Mouse (Mus musculus): ENCODE measurements around the gene Rtkn2.

Gene Rtkn2

GRCm38 (mm10) chr10:67979401-67980157 lies at the start of gene Rtkn2:
Gene Rtkn2 (plus strand): TSS chr10:67979570.
- DNase-seq: peak; percentile 97

GRCm38 (mm10) chr10:67931328-67931727 lies 48.0 kb upstream of the Rtkn2 start:
- no peak for DNase-seq

DNA sequence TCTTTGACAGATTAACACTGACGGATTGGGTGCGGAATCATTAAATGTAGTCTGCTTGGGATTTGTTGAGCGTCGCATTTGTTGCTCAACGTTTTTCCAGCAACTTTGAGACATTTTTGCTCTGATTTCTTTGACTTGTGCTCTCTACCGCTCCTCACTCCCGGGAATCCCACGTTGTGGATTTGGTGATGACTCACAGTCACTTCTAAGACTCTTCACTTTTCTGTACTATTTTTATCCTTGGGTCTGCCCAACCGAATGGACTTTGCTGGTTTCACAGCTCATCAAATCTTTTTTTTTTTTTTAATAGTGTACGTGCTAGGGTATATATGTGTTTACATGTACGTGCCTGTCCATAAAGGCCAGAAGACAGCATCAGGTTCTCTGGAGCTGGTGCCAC lies 46.6 kb upstream of the Rtkn2 start:
- DNase-seq: no peak

DNA sequence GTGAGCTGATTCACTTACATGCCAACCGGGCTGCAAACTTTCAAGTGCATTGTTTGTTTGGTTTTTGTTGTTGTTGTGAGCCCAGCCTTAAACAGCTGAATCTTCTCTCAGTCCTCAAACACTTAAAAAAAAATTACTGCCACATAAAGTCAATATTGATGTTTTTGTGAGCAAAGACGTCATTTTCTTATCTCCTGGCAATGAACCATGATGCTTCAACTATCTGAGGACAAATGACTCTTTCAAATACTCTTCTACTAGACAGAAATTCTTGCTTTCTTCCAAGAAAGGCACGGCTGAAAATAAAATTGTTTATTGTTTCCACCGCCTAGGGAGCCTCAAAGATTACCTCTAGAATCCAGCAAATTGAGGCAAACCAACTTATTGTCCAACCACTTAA lies 42.4 kb upstream of the Rtkn2 start:
- DNase-seq: no peak

- DNase-seq: no peak
Measured at GRCm38 (mm10) chr10:67937775-67938174, 41.6 kb upstream of the Rtkn2 start.

- no peak for DNase-seq
Measured at GRCm38 (mm10) chr10:67939546-67939945, 39.8 kb upstream of the Rtkn2 start.

DNA sequence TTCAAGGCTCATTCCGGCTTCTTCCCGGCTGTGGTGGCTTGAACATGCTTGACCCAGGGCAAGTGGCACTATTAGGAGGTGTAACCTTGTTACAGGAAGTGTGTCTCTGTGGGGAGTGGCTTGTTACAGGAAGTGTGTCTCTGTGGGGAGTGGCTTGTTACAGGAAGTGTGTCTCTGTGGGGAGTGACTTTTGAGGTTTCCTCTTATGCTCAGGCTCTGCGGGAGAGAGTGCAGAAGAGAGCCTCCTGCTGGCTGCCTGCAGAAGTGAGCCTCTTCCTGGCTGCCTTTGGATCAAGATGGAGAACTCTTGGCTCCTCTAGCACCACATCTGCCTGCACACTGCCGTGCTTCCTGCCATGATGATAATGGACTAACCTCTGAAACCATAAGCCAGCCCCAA lies 35.9 kb upstream of the Rtkn2 start:
- no peak for DNase-seq

GRCm38 (mm10) chr10:67950059-67950748 lies 29.2 kb upstream of the Rtkn2 start:
- DNase-seq: no peak

GRCm38 (mm10) chr10:67951690-67952089 lies 27.7 kb upstream of the Rtkn2 start:
- no peak for DNase-seq

DNA sequence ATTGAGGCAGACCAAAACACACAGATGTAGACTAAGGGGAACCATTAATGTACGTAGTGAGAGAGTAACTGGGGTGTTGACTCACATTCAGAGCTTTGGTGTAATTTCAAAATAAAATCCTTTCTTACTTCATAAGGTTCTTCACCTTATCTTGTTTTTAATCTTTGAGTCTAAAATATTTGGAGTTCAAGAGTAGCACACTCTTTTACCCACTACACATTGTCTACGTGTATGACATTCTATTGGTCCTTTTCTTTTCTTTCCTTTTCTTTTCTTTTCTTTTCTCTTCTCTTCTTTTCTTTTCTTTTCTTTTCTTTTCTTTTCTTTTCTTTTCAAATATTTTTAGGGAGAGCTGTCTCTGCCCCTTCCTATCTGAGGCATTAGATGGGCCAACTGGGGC lies 23.4 kb upstream of the Rtkn2 start:
- no peak for DNase-seq

- DNase-seq: no peak
Measured at GRCm38 (mm10) chr10:67959982-67960381, 19.4 kb upstream of the Rtkn2 start.

DNA sequence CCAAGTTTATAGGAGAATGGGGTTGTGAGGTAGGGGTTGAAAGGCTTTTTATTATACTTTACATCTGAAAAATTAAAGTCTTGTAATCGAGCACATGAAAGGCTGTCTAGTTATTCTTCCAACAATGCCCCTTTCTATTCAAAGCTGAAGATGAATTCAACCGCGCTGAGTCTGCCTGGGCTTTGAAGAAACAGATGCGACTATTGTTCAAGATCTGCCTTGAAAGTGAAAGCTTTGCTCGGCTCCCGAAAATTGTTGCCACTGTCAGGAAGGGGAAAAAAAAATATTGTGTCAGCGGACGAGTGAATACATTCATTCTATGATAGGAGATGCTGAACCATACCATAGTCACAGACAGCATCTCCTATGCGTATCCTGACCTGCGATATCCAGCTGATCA lies 16.9 kb upstream of the Rtkn2 start:
- no peak for DNase-seq

- no peak for DNase-seq
Measured at GRCm38 (mm10) chr10:67964060-67964459, 15.3 kb upstream of the Rtkn2 start.

GRCm38 (mm10) chr10:67965251-67965986 lies 14.0 kb upstream of the Rtkn2 start:
- DNase-seq: no peak

DNA sequence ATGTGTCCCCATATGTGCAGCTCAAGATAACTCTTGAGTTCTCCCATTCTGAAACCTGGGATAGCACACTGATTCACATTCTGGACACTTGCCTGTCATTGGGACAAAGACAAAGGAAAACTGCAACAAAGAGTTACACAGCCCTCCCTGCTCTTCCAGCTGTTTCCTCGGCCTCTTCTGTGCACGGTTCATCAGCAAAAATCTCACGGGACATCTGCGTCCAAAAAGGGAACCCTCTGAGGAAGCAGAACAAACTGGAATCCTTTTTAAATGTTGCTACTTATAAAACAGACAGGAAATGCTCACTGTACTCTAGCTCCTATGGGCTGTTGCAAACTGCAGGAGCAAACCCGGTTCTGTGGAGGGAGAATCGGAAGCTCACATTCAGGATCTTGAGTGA lies 13.3 kb upstream of the Rtkn2 start:
- no peak for DNase-seq

GRCm38 (mm10) chr10:67966983-67967382 lies 12.4 kb upstream of the Rtkn2 start:
- DNase-seq: no peak

- no peak for DNase-seq
Measured at GRCm38 (mm10) chr10:67971166-67971796, 8.1 kb upstream of the Rtkn2 start.

DNA sequence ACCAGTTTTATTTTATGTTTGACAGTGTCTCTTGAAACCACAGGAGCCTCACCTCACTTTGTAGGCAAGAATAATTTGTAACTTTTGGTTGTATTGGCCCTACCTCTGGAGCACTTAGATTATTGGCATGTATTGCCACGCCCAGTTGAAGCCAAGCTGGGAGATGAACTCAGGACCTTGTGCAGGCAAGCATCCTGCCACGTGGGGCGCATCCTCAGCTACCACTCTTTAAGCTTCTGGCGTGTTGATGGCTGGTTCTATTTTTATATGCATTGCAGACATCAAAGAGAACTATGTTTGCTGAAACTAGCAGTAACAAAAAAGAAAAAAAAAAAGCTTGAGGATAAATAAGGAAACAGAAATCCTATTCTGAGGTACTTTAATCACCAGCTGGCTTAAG lies 2.1 kb upstream of the Rtkn2 start:
- no peak for DNase-seq

DNA sequence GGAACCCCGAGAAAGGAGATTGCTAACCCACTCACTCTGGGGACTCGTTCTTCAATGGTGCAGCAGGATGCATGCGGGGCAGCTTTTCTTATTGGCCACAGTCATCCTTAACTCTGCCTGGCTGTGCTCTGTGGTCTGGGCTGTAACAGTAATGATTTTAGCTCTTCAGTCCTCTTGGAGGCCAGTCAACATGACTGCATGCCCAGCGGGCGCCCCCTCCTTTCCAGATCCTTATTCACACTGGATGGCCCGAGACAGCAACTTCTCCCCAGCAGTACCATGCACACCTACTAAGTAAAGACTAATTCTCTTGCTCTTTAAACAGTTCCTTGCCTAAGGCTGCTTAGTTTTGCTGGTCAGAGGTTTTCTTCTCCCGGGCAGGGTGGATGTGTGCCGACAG lies 4.4 kb downstream of the Rtkn2 start:
- no peak for DNase-seq

- peak; percentile 45 for DNase-seq
Measured at GRCm38 (mm10) chr10:67984271-67984943, 5.0 kb downstream of the Rtkn2 start.

- no peak for DNase-seq
Measured at GRCm38 (mm10) chr10:67985100-67985499, 5.7 kb downstream of the Rtkn2 start.

DNA sequence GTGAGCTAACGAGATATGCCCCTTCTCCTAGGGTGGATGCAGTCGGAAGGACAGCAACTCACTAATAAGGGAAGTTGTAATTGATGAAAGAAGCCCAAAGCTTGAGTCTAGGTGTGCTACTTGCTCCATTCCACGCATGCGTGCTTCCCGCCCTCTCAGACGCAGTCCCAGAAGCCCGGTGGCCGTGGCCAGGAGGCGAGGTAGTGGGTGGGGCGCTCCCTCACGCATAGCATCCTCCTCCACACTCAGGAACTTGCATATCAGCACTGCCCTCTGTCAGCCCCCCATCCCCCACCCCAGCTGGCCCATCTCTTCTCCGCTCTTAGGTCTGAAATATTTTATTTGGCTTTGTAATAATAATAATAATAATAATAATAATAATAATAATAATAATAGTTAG lies 16.0 kb downstream of the Rtkn2 start:
- DNase-seq: no peak

GRCm38 (mm10) chr10:67996171-67996570 lies 16.8 kb downstream of the Rtkn2 start:
- no peak for DNase-seq
